Mouse (Mus musculus) MEL (cell line): ENCODE measurements at regions not wholly inside any gene's neighbourhood (a gene's known extent, or its start where the extent isn't known, plus 50 kb on each side); places are given as distances from the start of the nearest gene placed in this dataset.

ENCODE experiments used
- DNase-seq: peaks from one replicate; pipeline ENCODE4 v3.0.0; 2011; ENCODE audit warnings: low read depth, low spot score
- H3K27ac ChIP-seq: 2 replicates; pipeline ENCODE4 v1.5.1; 2012; ENCODE audit warnings: low read depth, mild to moderate bottlenecking, control low read depth, low read length, moderate library complexity; ENCODE audit not compliant: control insufficient read depth
- H3K27me3 ChIP-seq, 2 experiments: fragments of 150-350 bp in 1 of 2; sonication (generic) in 1 of 2; 2 replicates each; pipeline ENCODE4 v1.6.1; 2012; ENCODE audit warnings: low read length in 2 of 2, mild to moderate bottlenecking in 2 of 2, improper control_type of control experiment in 1 of 2, moderate library complexity in 1 of 2; ENCODE audit not compliant: insufficient read depth in 2 of 2, control insufficient read depth in 1 of 2
- H3K36me3 ChIP-seq, 2 experiments: 2 replicates each; pipeline ENCODE4 v1.6.1; 2012 to 2014; ENCODE audit warnings: low read length in 2 of 2, improper control_type of control experiment in 1 of 2, inconsistent platforms in 1 of 2, mild to moderate bottlenecking in 1 of 2; ENCODE audit not compliant: insufficient read depth in 2 of 2, control insufficient read depth in 1 of 2
- H3K4me1 ChIP-seq, 2 experiments: fragments of 150-350 bp in 1 of 2; sonication (generic) in 1 of 2; 2 replicates each; pipeline ENCODE4 v1.6.1; 2012; ENCODE audit warnings: low read length in 2 of 2, improper control_type of control experiment in 1 of 2, mild to moderate bottlenecking in 1 of 2; ENCODE audit not compliant: insufficient read depth in 2 of 2, control insufficient read depth in 1 of 2
- H3K4me3 ChIP-seq, 2 experiments: fragments of 150-350 bp in 1 of 2; sonication (generic) in 1 of 2; 2 replicates each; pipeline ENCODE4 v1.5.1; 2012; ENCODE audit warnings: low read depth in 2 of 2, low read length in 2 of 2, mild to moderate bottlenecking in 2 of 2, moderate library complexity in 2 of 2, control low read depth in 1 of 2, improper control_type of control experiment in 1 of 2; ENCODE audit not compliant: control insufficient read depth in 1 of 2, insufficient read depth in 1 of 2
- H3K79me2 ChIP-seq: 2 replicates; pipeline ENCODE4 v1.6.1; 2012; ENCODE audit warnings: mild to moderate bottlenecking, low read length, moderate library complexity; ENCODE audit not compliant: control insufficient read depth, poor library complexity, insufficient read depth
- H3K9ac ChIP-seq: 2 replicates; pipeline ENCODE4 v1.6.1; 2012; ENCODE audit warnings: low read depth, mild to moderate bottlenecking, control low read depth, low read length, moderate library complexity; ENCODE audit not compliant: control insufficient read depth, poor library complexity, severe bottlenecking
- H3K9me3 ChIP-seq: fragments of 150-350 bp; sonication (generic); replicated peaks from 2 replicates; pipeline ENCODE4 v1.6.1; 2012; ENCODE audit warnings: mild to moderate bottlenecking, low read length, improper control_type of control experiment, moderate library complexity; ENCODE audit not compliant: insufficient read depth
- CHD1 ChIP-seq: IDR thresholded peaks from 2 replicates; pipeline ENCODE4 v1.6.1; 2012; ENCODE audit warnings: low read depth, mild to moderate bottlenecking, inconsistent platforms, low read length, improper control_type of control experiment
- CHD2 ChIP-seq: IDR thresholded peaks from 2 replicates; pipeline ENCODE4 v1.6.1; 2011; ENCODE audit warnings: low read length, improper control_type of control experiment
- ELF1 ChIP-seq: IDR thresholded peaks from 2 replicates; pipeline ENCODE4 v1.6.1; 2014; ENCODE audit warnings: low read depth, mild to moderate bottlenecking, inconsistent platforms, low read length, improper control_type of control experiment, moderate library complexity
- EP300 ChIP-seq, 2 experiments: IDR thresholded peaks; 2 replicates each; pipeline ENCODE4 v1.6.1; 2011; ENCODE audit warnings: improper control_type of control experiment in 2 of 2, low read length in 2 of 2, low read depth in 1 of 2, mild to moderate bottlenecking in 1 of 2
- GATA1 ChIP-seq: IDR thresholded peaks from 2 replicates; pipeline ENCODE4 v1.6.1; 2011; ENCODE audit warnings: low read depth, low read length, improper control_type of control experiment
- HCFC1 ChIP-seq: IDR thresholded peaks from 2 replicates; pipeline ENCODE4 v1.6.1; 2012; ENCODE audit warnings: low read depth, mild to moderate bottlenecking, inconsistent platforms, low read length, improper control_type of control experiment, moderate library complexity
- NELFE ChIP-seq: IDR thresholded peaks from 2 replicates; pipeline ENCODE4 v1.6.1; 2011; ENCODE audit warnings: low read depth, low read length, improper control_type of control experiment
- POLR2A ChIP-seq, 2 experiments: IDR thresholded peaks; 2 replicates each; pipeline ENCODE4 v1.6.1; 2011 to 2012; ENCODE audit warnings: low read length in 2 of 2, mild to moderate bottlenecking in 2 of 2, control low read depth in 1 of 2, improper control_type of control experiment in 1 of 2, low read depth in 1 of 2, moderate library complexity in 1 of 2; ENCODE audit not compliant: control insufficient read depth in 1 of 2, insufficient read depth in 1 of 2, poor library complexity in 1 of 2
- POLR2AphosphoS2 ChIP-seq: IDR thresholded peaks from 2 replicates; pipeline ENCODE4 v1.6.1; 2011; ENCODE audit warnings: low read length, improper control_type of control experiment
- POLR2AphosphoS5 ChIP-seq: IDR thresholded peaks from 2 replicates; pipeline ENCODE4 v1.6.1; 2012; ENCODE audit warnings: low read depth, borderline replicate concordance, mild to moderate bottlenecking, inconsistent platforms, low read length, moderate library complexity, mixed read lengths
- RCOR1 ChIP-seq: IDR thresholded peaks from 2 replicates; pipeline ENCODE4 v1.6.1; 2012; ENCODE audit warnings: low read depth, mild to moderate bottlenecking, inconsistent platforms, low read length, improper control_type of control experiment
- SIN3A ChIP-seq: IDR thresholded peaks from 2 replicates; pipeline ENCODE4 v1.6.1; 2012; ENCODE audit warnings: low read length, improper control_type of control experiment, inconsistent platforms
- SMC3 ChIP-seq: IDR thresholded peaks from 2 replicates; pipeline ENCODE4 v1.6.1; 2011; ENCODE audit warnings: low read depth, low read length, improper control_type of control experiment
- TBP ChIP-seq: IDR thresholded peaks from 2 replicates; pipeline ENCODE4 v1.8.0; 2011; ENCODE audit warnings: low read depth, low read length, improper control_type of control experiment
- TCF12 ChIP-seq: IDR thresholded peaks from 2 replicates; pipeline ENCODE4 v1.6.1; 2014; ENCODE audit warnings: low read depth, mild to moderate bottlenecking, inconsistent platforms, low read length, improper control_type of control experiment, moderate library complexity
- UBTF ChIP-seq: IDR thresholded peaks from 2 replicates; pipeline ENCODE4 v1.6.1; 2012; ENCODE audit warnings: low read depth, mild to moderate bottlenecking, inconsistent platforms, low read length, improper control_type of control experiment, moderate library complexity, borderline replicate concordance; ENCODE audit not compliant: insufficient read depth
- USF1 ChIP-seq: IDR thresholded peaks from 2 replicates; pipeline ENCODE4 v1.6.1; 2014; ENCODE audit warnings: low read depth, mild to moderate bottlenecking, inconsistent platforms, low read length, improper control_type of control experiment, moderate library complexity
- USF2 ChIP-seq, 2 experiments: IDR thresholded peaks; 2 replicates each; pipeline ENCODE4 v1.6.1; 2011 to 2012; ENCODE audit warnings: improper control_type of control experiment in 2 of 2, low read length in 2 of 2, borderline replicate concordance in 1 of 2, inconsistent platforms in 1 of 2, low read depth in 1 of 2, mild to moderate bottlenecking in 1 of 2; ENCODE audit not compliant: insufficient read depth in 1 of 2
- ZC3H11A ChIP-seq: IDR thresholded peaks from 2 replicates; pipeline ENCODE4 v1.6.1; 2012; ENCODE audit warnings: low read depth, mild to moderate bottlenecking, inconsistent platforms, low read length, improper control_type of control experiment
- ZMIZ1 ChIP-seq: IDR thresholded peaks from 2 replicates; pipeline ENCODE4 v1.6.1; 2012; ENCODE audit warnings: low read depth, mild to moderate bottlenecking, inconsistent platforms, low read length, improper control_type of control experiment, moderate library complexity
- ZNF384 ChIP-seq: IDR thresholded peaks from 2 replicates; pipeline ENCODE4 v1.6.1; 2012; ENCODE audit warnings: low read depth, mild to moderate bottlenecking, inconsistent platforms, low read length, improper control_type of control experiment

DNA sequence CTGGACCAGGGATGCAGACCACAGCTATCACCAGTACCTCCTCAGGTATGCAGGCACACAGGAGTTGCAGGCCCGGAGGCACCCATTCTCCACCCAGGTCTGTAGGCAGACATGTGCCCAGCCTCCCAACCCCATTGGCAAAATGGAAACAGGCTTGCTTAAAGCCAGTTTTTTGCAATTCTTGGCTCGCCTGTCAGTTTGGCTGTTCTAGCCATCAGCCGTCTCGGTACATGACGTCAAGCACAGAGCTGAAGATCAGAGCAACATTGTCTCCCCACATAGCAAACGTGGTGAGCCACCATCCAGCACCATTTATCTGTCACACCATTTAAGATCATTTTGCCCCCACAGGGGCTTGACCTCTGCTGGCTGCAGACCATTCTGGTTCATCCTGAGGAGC lies 196.1 kb upstream of the Cops8 start:
- no peak overlapping the region for H3K27ac ChIP-seq
- H3K4me1 ChIP-seq: no peaks in the 10 kb centered on the region
- no peak overlapping the region for H3K9ac ChIP-seq
- no peak overlapping the region for H3K4me3 ChIP-seq
- H3K36me3 ChIP-seq: no peaks in the 10 kb centered on the region
- no peaks in the 10 kb centered on the region for H3K27me3 ChIP-seq
- H3K79me2 ChIP-seq: no peaks in the 10 kb centered on the region
- H3K9me3 ChIP-seq: no peaks in the 10 kb centered on the region
- no peak for TF ChIP-seq ZMIZ1
- TF ChIP-seq POLR2AphosphoS2: no peak
- TF ChIP-seq HCFC1: no peak
- no peak for TF ChIP-seq RCOR1
- TF ChIP-seq EP300 (IDR thresholded peaks at IDR 0.05; ENCODE audit: low read depth in 1 of 2, low read length in 2 of 2): no peak
- TF ChIP-seq USF2 (IDR thresholded peaks at IDR 0.05; ENCODE audit: borderline replicate concordance in 1 of 2, insufficient read depth in 1 of 2, low read depth in 1 of 2, low read length in 2 of 2): no peak
- no peak for TF ChIP-seq NELFE
- TF ChIP-seq UBTF: no peak
- TF ChIP-seq CHD1: no peak
- no peak for TF ChIP-seq ZNF384
- TF ChIP-seq ELF1: no peak
- no peak for TF ChIP-seq POLR2AphosphoS5
- DNase-seq: no peak

DNA sequence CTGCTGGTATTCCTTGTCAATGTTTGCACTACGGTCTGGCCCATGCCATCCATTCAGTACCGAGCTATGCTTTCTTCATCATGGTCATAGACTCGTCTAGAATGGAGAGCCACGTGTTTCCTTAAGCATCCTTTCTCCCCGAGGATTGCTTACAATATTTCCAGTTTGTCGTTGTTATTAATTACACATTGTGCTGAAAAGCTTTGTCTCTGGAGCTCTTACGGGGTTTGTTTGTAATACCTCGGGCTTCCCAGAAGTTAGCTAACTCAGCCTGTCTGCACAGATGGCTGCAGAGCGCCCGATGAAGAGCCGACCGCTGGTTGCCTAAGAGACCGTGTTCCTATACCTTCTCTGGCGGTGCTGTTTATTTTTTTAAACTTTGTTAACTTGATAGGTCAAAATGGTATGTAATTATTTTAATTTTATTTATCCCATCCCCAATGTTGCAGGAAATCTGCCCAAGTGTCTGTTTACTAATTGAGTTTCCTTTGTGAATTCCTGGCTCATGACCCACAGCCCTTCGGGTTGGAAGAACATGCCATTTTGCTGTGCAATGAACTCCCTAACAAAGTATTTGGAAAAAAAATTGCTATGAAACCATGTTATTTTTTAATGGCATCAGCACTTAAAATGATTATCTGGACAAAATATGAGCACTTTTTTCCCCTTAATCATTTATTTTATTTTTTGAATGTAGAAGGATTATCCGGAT lies 194.1 kb upstream of the Cops8 start:
- no peaks in the 10 kb centered on the region for H3K79me2 ChIP-seq
- no peaks in the 10 kb centered on the region for H3K27me3 ChIP-seq
- no peaks in the 10 kb centered on the region for H3K4me1 ChIP-seq
- H3K27ac ChIP-seq: no peak overlapping the region
- TF ChIP-seq CHD2 (no peak), UBTF (no peak), GATA1 (no peak), USF1 (no peak), TCF12 (no peak), POLR2A (IDR thresholded peaks at IDR 0.05; ENCODE audit: control insufficient read depth in 1 of 2, insufficient read depth in 1 of 2, low read depth in 1 of 2, low read length in 2 of 2, poor library complexity in 1 of 2) (no peak), ZC3H11A (no peak), SMC3 (no peak), TBP (no peak), SIN3A (no peak)
- no peak for DNase-seq
- no peaks in the 10 kb centered on the region for H3K9me3 ChIP-seq
- H3K36me3 ChIP-seq: no peaks in the 10 kb centered on the region
- H3K4me3 ChIP-seq: no peak overlapping the region
- H3K9ac ChIP-seq: no peak overlapping the region
